Mouse (Mus musculus) liver, postnatal 0 days (tissue): ENCODE measurements around the gene Nmbr. TPM values are rescaled to one million over a fixed set of nuclear protein-coding genes. Genes with fewer than 3 reads are reported as not detected.

Source experiments
- ATAC-seq: fragments of 200-750 bp; cut with Nextera tagmentation; 2 replicates; pipeline ENCODE4 v1.8.0; 2017; ENCODE audit warnings: mild to moderate bottlenecking, moderate library complexity
- DNase-seq: peaks from one replicate; pipeline ENCODE4 v3.0.0-alpha.2; 2016
- H3K27ac ChIP-seq: fragments of 300-500 bp; sonication (generic); 2 replicates; pipeline ENCODE4 v1.5.1; 2014; ENCODE audit warnings: antibody characterized with exemption, moderate library complexity, mild to moderate bottlenecking, low read depth
- H3K27me3 ChIP-seq: fragments of 300-500 bp; sonication (generic); 2 replicates; pipeline ENCODE4 v1.6.1; 2014; ENCODE audit warnings: low read length, control low read depth, mixed read lengths; ENCODE audit not compliant: insufficient read depth
- H3K36me3 ChIP-seq: fragments of 300-500 bp; sonication (generic); replicated peaks from 2 replicates; pipeline ENCODE4 v1.6.1; 2014; ENCODE audit warnings: mild to moderate bottlenecking, control low read depth, low read length, moderate library complexity, mixed read lengths; ENCODE audit not compliant: insufficient read depth
- H3K4me1 ChIP-seq: fragments of 300-500 bp; sonication (generic); 2 replicates; pipeline ENCODE4 v1.6.1; 2014; ENCODE audit warnings: antibody characterized with exemption, mild to moderate bottlenecking, control low read depth; ENCODE audit not compliant: insufficient read depth
- H3K4me2 ChIP-seq: fragments of 300-500 bp; sonication (generic); 2 replicates; pipeline ENCODE4 v1.6.1; 2014; ENCODE audit warnings: low read depth, mild to moderate bottlenecking, low read length, moderate library complexity, mixed read lengths
- H3K4me3 ChIP-seq: fragments of 300-500 bp; sonication (generic); 2 replicates; pipeline ENCODE4 v1.5.1; 2014; ENCODE audit warnings: low read depth, low read length
- H3K9ac ChIP-seq: fragments of 300-500 bp; sonication (generic); replicated peaks from 2 replicates; pipeline ENCODE4 v1.6.1; 2014; ENCODE audit warnings: mild to moderate bottlenecking, moderate library complexity
- H3K9me3 ChIP-seq: fragments of 300-500 bp; sonication (generic); 2 replicates; pipeline ENCODE4 v1.6.1; 2016; ENCODE audit warnings: mild to moderate bottlenecking, control low read depth, low read length, mixed read lengths
- CTCF ChIP-seq: sonication (generic); IDR thresholded peaks from 2 replicates; pipeline ENCODE4 v1.5.1; 2016; ENCODE audit warnings: antibody characterized with exemption, low read depth
- EP300 ChIP-seq: IDR thresholded peaks from 2 replicates; pipeline ENCODE4 v1.6.1; 2016; ENCODE audit warnings: antibody characterized with exemption, low read depth, mild to moderate bottlenecking
- WGBS: fragments of 180-500 bp; shearing (Covaris S2); extraction: QIAGEN DNeasy Blood & Tissue Kit; methylation state at CpG from one replicate; pipeline ENCODE4 v1.1.7; 2014; ENCODE audit not compliant: insufficient replicate concordance; 5-methylcytosine and 5-hydroxymethylcytosine counted together
- polyA plus RNA-seq: library from polyadenylated mRNA; unstranded; fragments of >200 nt; fragmentation: Nextera tagmentation; extraction: Ambion mirVana; gene quantifications from 2 replicates; pipeline ENCODE4 v1.2.1, GENCODE M21; 2015

The Nmbr gene
- not detected in 2 replicates for polyA plus RNA-seq

DNA sequence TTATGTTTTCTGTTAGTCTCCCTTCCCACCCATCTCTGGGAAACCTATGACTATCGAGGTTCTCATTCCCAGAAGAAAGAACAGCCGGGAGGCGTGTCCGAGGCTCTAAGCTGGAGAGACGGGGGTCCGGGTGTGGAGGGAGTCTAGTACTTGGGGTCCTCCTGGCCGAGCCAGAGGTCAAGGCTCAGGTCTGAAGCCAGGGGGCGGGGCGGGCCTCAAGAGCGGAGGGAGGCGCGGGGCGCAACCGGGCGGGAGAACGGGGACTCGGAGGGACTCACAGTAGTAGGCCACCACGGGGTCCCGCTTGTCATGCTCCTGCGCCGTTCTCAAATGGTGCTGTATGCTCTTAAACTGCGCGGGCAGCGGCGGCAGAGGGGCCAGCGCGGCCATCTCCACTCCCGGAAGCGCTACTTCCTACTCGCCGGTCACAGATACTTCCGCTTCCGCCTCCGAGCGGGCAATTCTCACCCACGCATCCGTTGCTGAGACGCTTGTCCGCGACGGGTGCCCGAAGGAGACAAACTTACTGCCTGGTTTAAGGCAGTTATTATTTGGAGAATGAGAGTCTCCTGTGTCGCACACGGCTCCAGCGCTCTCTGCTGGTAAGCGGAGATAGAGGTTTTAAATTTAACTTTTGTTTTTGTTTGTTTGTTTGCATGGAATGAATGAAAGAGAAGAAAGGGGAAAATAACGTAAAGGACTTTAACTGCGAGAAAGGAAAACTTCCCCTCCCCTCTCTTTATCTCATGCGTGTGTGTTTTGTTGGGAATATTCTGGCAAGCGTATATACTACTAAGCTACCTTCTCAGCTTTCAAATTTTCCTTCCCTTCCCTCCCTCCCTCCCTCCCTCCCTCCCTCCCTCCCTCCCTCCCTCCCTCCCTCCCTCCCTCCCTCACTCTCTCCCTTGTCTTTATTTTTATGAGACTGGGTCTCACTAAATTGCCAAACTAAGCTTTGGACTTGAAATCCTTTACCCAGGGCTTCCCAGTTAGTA, at the start of gene Nmbr, which contains the start of gene Vta1:
Gene Nmbr, plus strand, starts transcription at position 520 of the 995 bp plus-strand sequence.
Gene Vta1, minus strand, starts transcription at position 489 of the 995 bp plus-strand sequence.
- TF ChIP-seq EP300 (peak; percentile 76; the same call in 1 of the 2 replicates), CTCF (peak; percentile 86)
- H3K4me3 ChIP-seq = peak within 1 kb of the TSS; percentile 100
- peak within 1 kb of the TSS; percentile 88 for H3K27ac ChIP-seq
- peak within 1 kb of the TSS; percentile 95 for H3K9ac ChIP-seq
- H3K4me1 ChIP-seq = peaks cover 10% of the 10 kb centered on the region
- no peaks in the 10 kb centered on the region for H3K27me3 ChIP-seq
- H3K9me3 ChIP-seq = no peaks in the 10 kb centered on the region
- ATAC-seq = peak; percentile 99
- no peaks in the 10 kb centered on the region for H3K36me3 ChIP-seq
- H3K4me2 ChIP-seq = peak within 1 kb of the TSS; percentile 73
- WGBS = under 1% methylated on average over 46 of the region's 50 CpGs
- peak; percentile 96 for DNase-seq

DNA sequence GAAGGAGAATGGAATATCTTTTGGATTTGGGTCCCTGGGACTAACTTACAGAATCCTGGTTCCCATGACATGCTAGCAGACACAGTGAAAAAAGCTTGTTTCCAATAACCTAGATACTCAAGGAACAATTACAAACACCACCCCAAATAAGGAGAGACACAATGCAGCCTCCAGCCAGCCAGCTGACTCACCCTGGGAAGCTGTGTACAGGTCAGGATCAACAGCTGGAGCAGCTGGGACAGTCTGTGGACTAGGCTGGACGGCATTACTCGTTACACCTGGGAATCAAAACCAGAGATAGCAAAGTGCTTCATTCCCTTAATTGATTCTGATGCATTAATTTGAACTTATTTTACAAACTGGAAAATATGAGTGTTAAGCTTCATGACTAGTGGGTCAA, 44.5 kb upstream of the Nmbr start:
- ATAC-seq (no peak), DNase-seq (no peak)
- no peaks in the 10 kb centered on the region for H3K27me3 ChIP-seq
- H3K4me3 ChIP-seq = no peak overlapping the region
- H3K9ac ChIP-seq = no peak overlapping the region
- H3K4me1 ChIP-seq = no peaks in the 10 kb centered on the region
- TF ChIP-seq CTCF (no peak), EP300 (no peak)
- H3K27ac ChIP-seq = no peak overlapping the region
- H3K36me3 ChIP-seq = peaks cover 17% of the 10 kb centered on the region
- H3K9me3 ChIP-seq = no peaks in the 10 kb centered on the region
- 92% methylated on average over 2 of the region's 2 CpGs for WGBS
- no peak overlapping the region for H3K4me2 ChIP-seq

DNA sequence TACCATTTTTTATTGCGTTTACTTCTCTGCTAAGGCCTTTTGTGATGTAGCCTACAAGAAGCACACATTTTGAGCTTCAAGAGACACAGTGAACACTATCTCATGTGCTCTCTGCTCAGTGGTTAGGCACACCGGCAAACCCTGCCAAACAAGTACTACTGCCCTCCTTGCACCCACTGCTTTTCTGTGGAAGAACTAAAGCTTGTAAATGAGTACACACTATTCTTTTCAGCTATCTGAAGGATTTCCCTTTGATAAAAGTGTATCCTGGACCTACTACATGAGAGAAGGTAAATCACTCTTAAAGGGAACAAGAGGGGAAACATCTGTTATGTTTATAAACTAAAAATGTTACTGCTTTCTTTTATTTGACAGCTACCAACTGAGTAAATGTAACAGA, 39.2 kb upstream of the Nmbr start:
- TF ChIP-seq CTCF = no peak
- TF ChIP-seq EP300 = no peak
- H3K9ac ChIP-seq = no peak overlapping the region
- no peak overlapping the region for H3K27ac ChIP-seq
- H3K9me3 ChIP-seq = no peaks in the 10 kb centered on the region
- H3K4me1 ChIP-seq = no peaks in the 10 kb centered on the region
- H3K36me3 ChIP-seq = peaks cover 17% of the 10 kb centered on the region
- WGBS = 79% methylated on average over 2 of the region's 2 CpGs
- no peak overlapping the region for H3K4me2 ChIP-seq
- no peak for ATAC-seq
- H3K27me3 ChIP-seq = no peaks in the 10 kb centered on the region
- DNase-seq = no peak
- no peak overlapping the region for H3K4me3 ChIP-seq

DNA sequence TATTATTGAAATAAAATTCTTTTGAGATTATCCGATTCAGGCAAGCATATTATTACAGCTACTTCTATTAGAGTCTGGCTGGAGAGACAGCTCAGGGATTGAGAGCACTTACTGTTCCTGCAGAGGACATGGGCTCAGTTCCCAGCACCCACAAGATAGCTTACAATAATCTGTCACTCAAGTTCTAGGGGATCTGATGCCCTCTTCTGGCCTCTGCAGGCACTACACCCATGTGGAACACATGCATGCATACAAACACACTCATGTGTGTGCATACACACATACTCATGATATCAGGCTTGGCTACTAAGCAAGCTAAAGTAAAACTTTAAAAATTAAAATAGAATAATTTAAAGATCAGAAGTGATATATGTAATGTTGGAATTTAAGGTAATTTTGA, 19.7 kb upstream of the Nmbr start:
- no peak overlapping the region for H3K9ac ChIP-seq
- H3K9me3 ChIP-seq = no peaks in the 10 kb centered on the region
- no peaks in the 10 kb centered on the region for H3K4me1 ChIP-seq
- H3K36me3 ChIP-seq = peaks cover 3% of the 10 kb centered on the region
- TF ChIP-seq CTCF (peak; percentile 24; the same call in 1 of the 2 replicates), EP300 (no peak)
- no peak overlapping the region for H3K4me2 ChIP-seq
- H3K27ac ChIP-seq = no peak overlapping the region
- ATAC-seq (no peak), DNase-seq (no peak)
- whole genome bisulfite sequencing = 98% methylated on average over 1 of the region's 1 CpGs
- no peaks in the 10 kb centered on the region for H3K27me3 ChIP-seq
- H3K4me3 ChIP-seq = no peak overlapping the region

DNA sequence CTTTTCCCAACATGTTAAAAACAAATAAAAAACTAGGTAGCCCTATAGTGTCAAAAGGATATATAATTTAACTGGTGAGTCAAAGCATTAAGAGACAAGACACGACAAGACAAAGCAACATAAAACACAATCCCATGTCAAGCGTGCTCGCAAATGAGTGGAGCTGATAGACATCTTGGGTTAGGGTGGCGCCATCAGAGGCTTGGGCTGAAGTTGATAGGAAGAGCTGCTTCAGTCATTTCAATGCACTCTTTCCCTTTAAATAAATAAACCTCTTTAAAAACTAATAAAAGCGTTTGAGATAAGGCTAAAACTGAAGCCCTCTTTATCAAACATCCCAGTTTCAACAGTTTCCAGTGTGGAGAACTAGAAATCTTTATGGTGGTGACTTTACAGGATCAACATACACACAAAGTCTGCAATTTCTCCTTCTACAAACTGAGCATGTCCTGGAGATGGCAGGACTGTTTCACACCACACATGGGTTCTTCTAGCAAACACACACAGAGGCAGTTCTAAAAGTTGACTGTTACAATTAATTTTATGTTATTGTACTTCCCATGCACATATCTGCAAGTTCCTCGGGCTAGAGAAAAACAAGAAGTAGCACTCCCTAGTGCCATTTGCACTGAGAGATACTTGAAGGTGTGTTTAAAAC, 16.5 kb upstream of the Nmbr start:
- Histone ChIP-seq H3K4me1 (no peaks in the 10 kb centered on the region), H3K4me2 (no peak overlapping the region), H3K27ac (no peak overlapping the region), H3K9ac (no peak overlapping the region), H3K36me3 (peaks cover 3% of the 10 kb centered on the region), H3K9me3 (no peaks in the 10 kb centered on the region), H3K4me3 (no peak overlapping the region), H3K27me3 (no peaks in the 10 kb centered on the region)
- DNase-seq (no peak), ATAC-seq (no peak)
- WGBS = 59% methylated on average over 6 of the region's 6 CpGs
- TF ChIP-seq EP300 (no peak), CTCF (no peak)

DNA sequence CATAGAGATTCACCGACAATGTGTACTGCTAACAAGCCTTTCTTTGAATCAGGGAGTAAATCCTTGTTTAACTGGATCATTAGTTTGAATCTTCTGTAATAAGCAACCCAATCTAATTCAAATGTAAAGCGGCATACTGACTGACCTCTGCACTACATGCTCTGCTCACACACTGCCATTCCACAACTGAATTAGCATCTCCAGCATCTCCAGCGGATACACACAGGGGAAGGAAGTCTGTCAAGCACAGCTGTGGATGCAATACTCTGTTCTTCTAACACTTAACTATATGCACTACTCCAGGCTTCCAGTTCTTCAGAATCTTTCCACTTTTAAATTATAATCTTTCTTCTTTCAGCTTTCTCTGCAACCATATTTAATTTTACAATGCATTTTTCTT, 15.0 kb upstream of the Nmbr start:
- Histone ChIP-seq H3K27ac (no peak overlapping the region), H3K4me2 (no peak overlapping the region), H3K36me3 (peaks cover 3% of the 10 kb centered on the region), H3K9ac (no peak overlapping the region), H3K27me3 (no peaks in the 10 kb centered on the region), H3K4me1 (no peaks in the 10 kb centered on the region), H3K4me3 (no peak overlapping the region), H3K9me3 (no peaks in the 10 kb centered on the region)
- TF ChIP-seq CTCF (no peak), EP300 (no peak)
- DNase-seq (no peak), ATAC-seq (no peak)
- 85% methylated on average over 3 of the region's 3 CpGs for WGBS
